Mouse (Mus musculus): ENCODE measurements around the gene Tekt4.

DNA sequence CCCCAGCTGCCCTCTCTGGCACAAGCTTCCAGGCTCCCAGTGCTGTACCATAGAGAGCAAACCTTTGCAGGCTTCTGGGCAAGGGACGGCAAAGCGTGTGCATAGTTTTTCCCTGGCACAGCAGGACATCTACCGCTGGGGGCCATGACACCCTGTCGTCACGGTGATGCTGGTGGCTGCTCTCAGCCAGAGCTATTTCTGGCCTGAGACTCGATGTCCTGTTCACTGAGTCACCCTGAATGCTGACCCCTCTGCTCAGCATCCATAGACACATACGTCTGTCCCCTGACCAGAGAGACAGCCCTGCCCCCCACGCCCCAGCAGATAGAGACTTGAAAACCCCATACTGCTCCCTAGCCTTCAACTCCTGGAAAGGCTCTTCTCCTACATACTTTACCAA lies 25.7 kb downstream of the Tekt4 start:
- TF ChIP-seq CTCF (conservative IDR thresholded peaks at IDR 0.05; ENCODE audit: low read length) (no peak), NANOG (IDR thresholded peaks at IDR 0.05; ENCODE audit: borderline replicate concordance, low read length) (no peak), POU5F1 (IDR thresholded peaks at IDR 0.05; ENCODE audit: borderline replicate concordance, low read length) (no peak)
